Mouse (Mus musculus) T-helper 2 cell (primary cell): ENCODE results near the gene Zfp683.

Experiments used
- in situ Hi-C: fragments of 300-600 bp; cut with MboI, MseI; formaldehyde crosslinking; loops from one replicate; pipeline ENCODE4 v1.15.1; 2025; ENCODE audit warnings: high pct_unique_total_duplicates

Gene Zfp683

GRCm38 (mm10) chr4:134053538-134053937 lies at the start of gene Zfp683:
TSS of gene Zfp683 (plus strand) at chr4:134053838.
- in situ Hi-C loops, result no loop called here

GRCm38 (mm10) chr4:134005581-134006358 lies 47.9 kb upstream of the Zfp683 start:
- in situ Hi-C loops, result no loop called here

- in situ Hi-C loops, result no loop called here
Observed at GRCm38 (mm10) chr4:134006845-134007244, 46.8 kb upstream of the Zfp683 start.

GRCm38 (mm10) chr4:134009709-134010108 lies 43.9 kb upstream of the Zfp683 start:
- in situ Hi-C loops, result no loop called here

GRCm38 (mm10) chr4:134011450-134012414 lies 41.9 kb upstream of the Zfp683 start:
- in situ Hi-C loops, result no loop called here

- in situ Hi-C loops, result no loop called here
Observed at GRCm38 (mm10) chr4:134012858-134013528, 40.6 kb upstream of the Zfp683 start.

- in situ Hi-C loops, result no loop called here
Observed at GRCm38 (mm10) chr4:134016208-134016607, 37.4 kb upstream of the Zfp683 start.

- in situ Hi-C loops, result no loop called here
Observed at GRCm38 (mm10) chr4:134016767-134017166, 36.9 kb upstream of the Zfp683 start.

GRCm38 (mm10) chr4:134017201-134017865 lies 36.3 kb upstream of the Zfp683 start:
- in situ Hi-C loops, result no loop called here

- in situ Hi-C loops, result no loop called here
Observed at GRCm38 (mm10) chr4:134018038-134018778, 35.4 kb upstream of the Zfp683 start.

- in situ Hi-C loops, result no loop called here
Observed at GRCm38 (mm10) chr4:134018779-134019145, 34.9 kb upstream of the Zfp683 start, which contains the start of gene Lin28a. TSS of gene Lin28a (minus strand) at chr4:134018841.

- in situ Hi-C loops, result no loop called here
Observed at GRCm38 (mm10) chr4:134019210-134019609, 34.4 kb upstream of the Zfp683 start.

GRCm38 (mm10) chr4:134019641-134020351 lies 33.8 kb upstream of the Zfp683 start:
- in situ Hi-C loops, result no loop called here

GRCm38 (mm10) chr4:134020621-134021020 lies 33.0 kb upstream of the Zfp683 start:
- in situ Hi-C loops, result no loop called here

GRCm38 (mm10) chr4:134025802-134026201 lies 27.8 kb upstream of the Zfp683 start:
- in situ Hi-C loops, result no loop called here

GRCm38 (mm10) chr4:134035953-134036352 lies 17.7 kb upstream of the Zfp683 start:
- in situ Hi-C loops, result loop anchor here (5.0 kb wide), 2 partner anchors 46 to 91 kb away; partner anchors contain the start of gene Sh3bgrl3

GRCm38 (mm10) chr4:134041317-134042123 lies 12.1 kb upstream of the Zfp683 start:
- in situ Hi-C loops, result no loop called here

GRCm38 (mm10) chr4:134043041-134043440 lies 10.6 kb upstream of the Zfp683 start:
- in situ Hi-C loops, result no loop called here

- in situ Hi-C loops, result no loop called here
Observed at GRCm38 (mm10) chr4:134047648-134048047, 6.0 kb upstream of the Zfp683 start.
